Mouse (Mus musculus) heart, embryonic 13.5 days (tissue): ENCODE data around the gene Cep72. TPM values are rescaled to one million over a fixed set of nuclear protein-coding genes. Genes with fewer than 3 reads are reported as not detected.
"Not testable (repeated sequence)": the region's sequence is repeated elsewhere in the genome, so short reads cannot be mapped to it uniquely, and the experiment has no call there.

Experiments used
- ATAC-seq: fragments of 200-750 bp; cut with Nextera tagmentation; 2 replicates; pipeline ENCODE4 v1.8.0; 2017; ENCODE audit warnings: moderate TSS enrichment; ENCODE audit not compliant: insufficient number of reproducible peaks, low FRiP score, low TSS enrichment; ENCODE audit errors: extremely low read depth
- H3K27ac ChIP-seq: fragments of 300-500 bp; sonication (generic); replicated peaks from 2 replicates; pipeline ENCODE4 v1.5.1; 2015; ENCODE audit warnings: moderate library complexity, mild to moderate bottlenecking, inconsistent platforms
- H3K27me3 ChIP-seq: fragments of 300-500 bp; sonication (generic); replicated peaks from 2 replicates; pipeline ENCODE4 v1.6.1; 2015; ENCODE audit warnings: mild to moderate bottlenecking, inconsistent platforms
- H3K36me3 ChIP-seq: fragments of 300-500 bp; sonication (generic); 2 replicates; pipeline ENCODE4 v1.6.1; 2015; ENCODE audit warnings: mild to moderate bottlenecking, inconsistent platforms
- H3K4me1 ChIP-seq: fragments of 300-500 bp; sonication (generic); 2 replicates; pipeline ENCODE4 v1.6.1; 2015; ENCODE audit warnings: inconsistent platforms
- H3K4me2 ChIP-seq: fragments of 300-500 bp; sonication (generic); 2 replicates; pipeline ENCODE4 v1.6.1; 2015; ENCODE audit warnings: inconsistent platforms, mild to moderate bottlenecking, moderate library complexity
- H3K4me3 ChIP-seq: fragments of 300-500 bp; sonication (generic); 2 replicates; pipeline ENCODE4 v1.5.1; 2015; ENCODE audit warnings: moderate library complexity, mild to moderate bottlenecking, inconsistent platforms
- H3K9ac ChIP-seq: fragments of 300-500 bp; sonication (generic); 2 replicates; pipeline ENCODE4 v1.6.1; 2015; ENCODE audit warnings: inconsistent platforms, mild to moderate bottlenecking, moderate library complexity
- H3K9me3 ChIP-seq: fragments of 300-500 bp; sonication (generic); 2 replicates; pipeline ENCODE4 v1.6.1; 2016; ENCODE audit warnings: inconsistent platforms
- WGBS: fragments of 180-500 bp; shearing (Covaris S2); methylation state at CpG from one replicate; pipeline ENCODE4 v1.1.7; 2015; ENCODE audit warnings: mixed read lengths; 5-methylcytosine and 5-hydroxymethylcytosine counted together
- polyA plus RNA-seq: library from polyadenylated mRNA; unstranded; fragments of >200 nt; fragmentation: Nextera tagmentation; extraction: Ambion mirVana; gene quantifications from 2 replicates; pipeline ENCODE4 v1.2.1, GENCODE M21; 2015

The Cep72 gene
- polyA plus RNA-seq, 1 experiment from 2014 or later: 11.5 TPM

DNA sequence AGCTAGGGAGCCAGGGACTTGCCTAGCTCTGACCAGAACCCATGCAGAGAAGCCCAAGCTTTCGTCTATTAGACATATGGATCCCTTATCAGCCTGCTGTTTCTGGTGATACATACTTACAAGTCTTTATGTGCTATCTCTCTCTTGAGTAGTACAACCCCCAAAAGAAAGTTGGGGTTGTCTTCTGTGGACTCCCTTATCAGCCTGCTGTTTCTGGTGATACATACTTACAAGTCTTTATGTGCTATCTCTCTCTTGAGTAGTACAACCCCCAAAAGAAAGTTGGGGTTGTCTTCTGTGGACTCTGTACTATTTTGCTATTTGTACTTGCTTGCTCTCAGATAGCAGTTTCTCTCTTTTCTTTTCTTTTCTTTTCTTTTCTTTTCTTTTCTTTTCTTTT is 9.1 kb upstream of the Cep72 start:
- not testable (repeated sequence) for H3K4me2 ChIP-seq, ATAC-seq, H3K4me3 ChIP-seq, H3K27me3 ChIP-seq, H3K9ac ChIP-seq, H3K4me1 ChIP-seq, H3K9me3 ChIP-seq, H3K27ac ChIP-seq, H3K36me3 ChIP-seq
- 39% methylated on average over 1 of the region's 1 CpGs for whole genome bisulfite sequencing

DNA sequence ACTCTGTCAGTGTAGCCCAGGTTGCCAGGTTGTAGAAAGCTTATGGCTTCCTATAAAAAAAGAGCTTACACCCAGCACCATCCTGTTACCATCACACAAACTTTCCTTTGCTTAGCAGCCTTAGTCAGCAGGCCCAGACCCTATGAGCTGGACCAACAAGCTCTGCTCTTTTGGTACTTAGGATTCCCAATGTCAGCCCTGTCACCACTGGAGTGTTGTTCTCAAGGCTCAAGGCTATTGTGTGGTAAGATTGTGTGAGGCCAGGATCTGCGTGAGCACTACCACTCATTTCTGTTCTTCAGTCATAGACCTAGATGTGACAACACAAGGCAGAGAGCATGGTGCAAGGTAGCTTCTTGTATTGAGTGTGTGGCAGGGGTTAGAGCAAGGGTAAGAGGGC is 4.5 kb upstream of the Cep72 start:
- no peaks in the 10 kb centered on the region for H3K9me3 ChIP-seq
- ATAC-seq: no peak
- no peaks in the 10 kb centered on the region for H3K27me3 ChIP-seq
- no peak overlapping the region for H3K27ac ChIP-seq
- H3K9ac ChIP-seq: no peak overlapping the region
- WGBS: 72% methylated on average over 1 of the region's 1 CpGs
- no peak overlapping the region for H3K4me2 ChIP-seq
- H3K36me3 ChIP-seq: no peaks in the 10 kb centered on the region
- H3K4me1 ChIP-seq: no peaks in the 10 kb centered on the region
- H3K4me3 ChIP-seq: no peak overlapping the region

DNA sequence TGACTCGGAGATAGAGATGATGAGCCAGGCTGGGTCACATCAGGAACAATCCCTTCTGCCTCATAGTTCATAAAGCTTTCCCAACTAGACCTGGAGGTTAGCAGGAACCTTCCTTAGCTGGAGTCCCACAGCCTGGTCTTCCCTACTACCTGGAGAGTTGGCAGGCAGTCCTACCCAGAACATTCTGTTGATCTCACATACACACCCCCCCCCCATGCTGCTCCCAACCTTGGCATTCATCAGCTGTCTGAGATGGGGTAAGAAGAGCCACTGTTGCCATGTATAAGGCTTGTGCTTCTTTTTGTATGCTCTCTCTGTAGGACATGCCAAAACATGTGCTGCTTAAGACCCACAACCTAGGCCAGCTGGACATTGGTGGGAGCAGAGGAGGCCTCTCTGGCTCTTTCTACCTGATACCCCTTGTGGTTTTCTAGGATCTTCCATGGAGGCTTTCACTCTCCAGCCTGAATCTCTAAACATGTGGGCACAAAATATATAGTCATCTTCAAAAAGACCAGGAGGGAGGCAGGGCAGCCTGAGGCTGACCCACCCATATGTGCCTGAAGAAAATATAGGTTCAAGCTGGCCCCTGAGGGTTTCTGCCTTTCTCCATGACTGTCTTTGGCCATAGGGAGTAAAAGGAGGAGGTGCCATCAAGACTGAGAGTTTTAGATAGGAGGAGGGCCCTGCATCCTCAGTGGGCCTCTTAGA is 1.4 kb upstream of the Cep72 start:
- Histone ChIP-seq H3K27me3 (no peaks in the 10 kb centered on the region), H3K4me2 (no peak overlapping the region), H3K9me3 (no peaks in the 10 kb centered on the region), H3K27ac (no peak overlapping the region), H3K4me3 (no peak overlapping the region), H3K9ac (no peak overlapping the region), H3K36me3 (no peaks in the 10 kb centered on the region), H3K4me1 (peaks cover 7% of the 10 kb centered on the region)
- ATAC-seq: no peak
- WGBS: 71% methylated on average over 1 of the region's 1 CpGs

DNA sequence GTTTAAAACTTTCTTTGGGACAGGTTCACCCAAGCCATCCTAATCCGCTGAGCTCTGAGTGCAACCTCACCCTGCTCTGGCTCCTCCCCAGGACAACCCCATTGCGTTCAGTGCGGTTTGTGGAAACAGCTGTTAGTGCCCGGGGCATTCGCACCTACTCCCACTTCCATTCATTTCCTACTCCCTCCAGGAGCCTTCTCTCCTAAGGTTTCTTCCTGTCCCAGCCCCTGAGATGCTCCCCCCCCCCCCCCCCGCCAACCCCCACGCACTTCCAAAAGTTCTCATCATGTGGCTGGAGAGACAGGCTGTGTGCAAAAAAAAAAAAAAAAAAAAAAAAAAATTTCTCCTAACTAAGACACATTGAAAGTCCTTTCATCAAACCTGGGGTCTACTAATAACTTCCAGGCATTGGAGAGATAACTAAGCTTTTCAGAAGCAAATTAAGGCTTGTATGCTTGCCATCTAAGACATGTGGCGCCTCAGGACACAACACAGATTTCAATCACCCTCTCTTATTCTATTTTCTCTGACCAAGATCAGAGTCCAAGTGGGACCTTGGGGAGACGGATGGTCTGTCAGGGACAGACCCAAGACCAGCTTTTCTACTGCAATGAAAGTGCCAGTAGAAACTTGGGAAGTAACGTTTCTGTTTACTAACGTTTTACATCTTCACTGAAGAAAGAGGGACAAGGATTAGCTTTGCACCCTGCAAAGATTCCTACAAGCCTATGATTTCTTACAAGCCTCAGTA is 454 bp upstream of the Cep72 start:
- no peaks in the 10 kb centered on the region for H3K9me3 ChIP-seq
- 29% methylated on average over 9 of the region's 11 CpGs for WGBS
- H3K4me2 ChIP-seq: peak overlapping the region; percentile 73
- no peaks in the 10 kb centered on the region for H3K27me3 ChIP-seq
- H3K9ac ChIP-seq: peak overlapping the region; percentile 87
- no peak; the same call in 1 of the 2 replicates for ATAC-seq
- H3K4me1 ChIP-seq: peaks cover 7% of the 10 kb centered on the region
- peak overlapping the region; percentile 80 for H3K4me3 ChIP-seq
- H3K27ac ChIP-seq: 0 out of 2 replicates have a peak overlapping the region, but pooled peaks have one; percentile 88
- peaks cover 7% of the 10 kb centered on the region for H3K36me3 ChIP-seq

DNA sequence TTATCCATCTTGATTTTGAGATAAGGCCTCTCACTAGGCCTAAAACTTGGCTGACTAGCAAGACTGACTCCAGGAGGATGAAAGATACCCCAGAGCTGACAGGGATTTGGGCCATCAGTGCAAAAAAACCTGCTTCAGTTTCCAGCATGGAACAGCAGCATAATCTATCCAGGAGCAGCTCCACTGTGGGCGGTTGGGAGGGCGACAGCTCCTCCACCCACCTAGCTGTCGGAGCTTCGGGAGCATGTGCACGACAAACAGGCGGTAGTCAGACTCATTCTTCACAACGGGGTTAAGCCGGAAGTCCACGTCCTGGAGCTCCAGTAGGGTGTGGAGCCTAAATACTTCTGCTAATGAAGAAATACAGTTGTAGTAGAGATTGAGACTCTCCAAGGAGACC is 4.0 kb downstream of the Cep72 start:
- Histone ChIP-seq H3K9me3 (no peaks in the 10 kb centered on the region), H3K4me2 (no peak overlapping the region), H3K27me3 (no peaks in the 10 kb centered on the region), H3K9ac (no peak overlapping the region), H3K36me3 (peaks cover 34% of the 10 kb centered on the region), H3K4me1 (peaks cover 7% of the 10 kb centered on the region), H3K27ac (no peak overlapping the region), H3K4me3 (no peak overlapping the region)
- no peak for ATAC-seq
- 94% methylated on average over 9 of the region's 9 CpGs for WGBS

DNA sequence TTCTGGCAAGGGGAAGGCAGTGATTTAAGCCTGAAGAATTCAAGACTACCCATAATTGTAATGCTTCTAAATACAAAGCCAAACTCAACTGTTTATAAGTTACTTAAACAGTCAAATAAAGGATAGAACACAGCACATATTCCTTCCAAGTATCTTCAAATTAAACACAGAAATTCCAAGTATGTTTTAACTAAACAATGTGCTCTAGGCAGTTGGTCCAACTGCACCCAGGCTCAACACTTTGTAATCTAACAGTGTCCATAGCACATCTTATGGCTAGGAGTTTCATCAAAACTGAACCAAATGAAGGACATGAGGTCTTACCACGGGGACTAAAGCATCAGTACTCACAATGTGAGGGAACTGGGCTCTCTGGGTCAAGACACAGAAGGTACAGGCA is 5.9 kb downstream of the Cep72 start:
- Histone ChIP-seq H3K4me1 (peaks cover 4% of the 10 kb centered on the region), H3K27me3 (no peaks in the 10 kb centered on the region), H3K4me3 (no peak overlapping the region), H3K36me3 (peaks cover 53% of the 10 kb centered on the region), H3K9ac (no peak overlapping the region), H3K9me3 (no peaks in the 10 kb centered on the region), H3K4me2 (no peak overlapping the region), H3K27ac (no peak overlapping the region)
- 90% methylated on average over 1 of the region's 1 CpGs for WGBS
- no peak for ATAC-seq

DNA sequence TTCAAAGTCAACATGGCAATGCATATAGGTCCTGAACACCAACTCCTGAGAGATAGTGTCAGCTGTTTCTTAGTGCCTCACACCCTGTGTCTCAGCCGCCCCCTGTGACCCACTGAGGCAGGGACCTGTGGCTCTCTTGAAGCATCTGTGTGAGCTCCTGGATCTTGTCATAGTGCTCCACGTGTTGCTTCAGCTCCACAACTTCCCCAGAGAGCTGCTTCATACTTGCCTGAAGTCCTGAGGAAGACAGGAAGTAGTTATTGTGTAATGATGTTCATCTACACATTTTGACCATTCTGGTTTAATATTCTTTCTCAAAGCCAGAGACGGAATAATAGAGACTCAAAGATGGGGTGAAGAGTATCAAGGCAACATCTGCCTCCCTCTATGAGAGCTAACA is 22.2 kb downstream of the Cep72 start:
- peaks cover 75% of the 10 kb centered on the region for H3K36me3 ChIP-seq

DNA sequence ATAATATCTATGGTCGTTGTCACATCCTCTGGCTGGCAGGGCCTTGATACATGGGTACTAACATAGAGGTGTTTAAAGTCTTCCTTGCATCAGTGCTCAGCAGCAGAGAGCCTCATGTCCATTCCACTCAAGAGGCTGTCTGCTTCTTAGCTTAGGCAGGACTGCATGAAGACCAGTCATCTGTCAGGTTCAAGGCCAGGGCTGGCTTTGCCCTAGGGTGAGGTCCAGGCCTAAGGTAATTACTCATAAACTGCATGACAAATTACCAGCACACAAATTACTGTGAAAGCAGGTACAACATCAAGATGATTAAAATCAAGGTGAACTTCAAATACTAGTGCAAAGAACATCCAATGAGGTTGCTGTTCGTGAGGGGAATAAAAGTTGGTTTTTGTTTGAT is 26.3 kb downstream of the Cep72 start:
- Histone ChIP-seq H3K27me3 (no peaks in the 10 kb centered on the region), H3K9me3 (no peaks in the 10 kb centered on the region), H3K36me3 (peaks cover 48% of the 10 kb centered on the region), H3K4me2 (no peak overlapping the region), H3K4me1 (no peaks in the 10 kb centered on the region), H3K4me3 (no peak overlapping the region), H3K9ac (no peak overlapping the region), H3K27ac (no peak overlapping the region)
- no peak for ATAC-seq
- WGBS: 88% methylated on average over 2 of the region's 2 CpGs

More for the DNA sequence above, 22.2 kb downstream of the Cep72 start:
- Histone ChIP-seq H3K4me2 (no peak overlapping the region), H3K4me1 (no peaks in the 10 kb centered on the region), H3K9ac (no peak overlapping the region), H3K27ac (no peak overlapping the region), H3K4me3 (no peak overlapping the region), H3K9me3 (no peaks in the 10 kb centered on the region), H3K27me3 (no peaks in the 10 kb centered on the region)
- no peak for ATAC-seq
- 82% methylated on average over 3 of the region's 3 CpGs for WGBS

DNA sequence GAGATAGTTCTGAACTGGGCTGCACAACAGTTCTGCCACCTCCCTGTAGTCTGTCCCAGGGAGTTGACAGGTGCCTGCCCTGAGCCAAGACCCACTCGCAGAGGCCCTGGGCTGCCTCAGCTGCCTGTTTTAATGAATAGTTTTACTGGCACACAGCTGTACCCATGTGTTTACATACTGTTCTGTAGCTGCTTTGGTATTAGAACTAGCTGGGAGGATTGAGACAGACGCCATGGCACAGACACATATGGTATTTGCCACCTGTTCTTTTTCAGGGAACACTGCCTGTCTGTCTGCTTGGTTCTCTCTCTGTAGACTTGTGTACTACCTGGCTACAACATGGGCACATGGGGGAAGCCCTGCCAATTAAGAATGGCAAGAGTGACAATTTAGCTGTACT is 27.3 kb downstream of the Cep72 start:
- Histone ChIP-seq H3K4me2 (no peak overlapping the region), H3K9me3 (no peaks in the 10 kb centered on the region), H3K27me3 (no peaks in the 10 kb centered on the region), H3K4me1 (no peaks in the 10 kb centered on the region), H3K4me3 (no peak overlapping the region), H3K9ac (no peak overlapping the region), H3K36me3 (peaks cover 38% of the 10 kb centered on the region), H3K27ac (no peak overlapping the region)
- no peak for ATAC-seq
- WGBS: 70% methylated on average over 2 of the region's 2 CpGs

DNA sequence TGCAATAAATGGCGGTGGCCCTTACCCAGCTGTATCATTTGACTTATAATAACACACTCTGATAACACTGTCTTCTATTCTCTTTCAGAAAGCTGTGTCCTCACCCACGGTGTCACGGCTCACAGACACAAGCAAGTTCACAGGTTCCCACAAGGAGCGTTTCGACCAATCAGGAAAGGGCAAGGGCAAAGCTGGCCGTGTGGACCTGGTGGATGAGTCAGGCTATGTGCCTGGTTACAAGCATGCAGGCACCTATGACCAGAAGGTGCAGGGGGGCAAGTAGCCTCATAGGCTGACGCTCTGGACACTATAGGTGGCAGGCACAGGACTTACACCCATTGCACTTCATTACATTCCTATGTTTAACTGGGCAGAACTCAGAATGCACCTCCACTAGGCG is 31.0 kb downstream of the Cep72 start:
- peaks cover 15% of the 10 kb centered on the region for H3K36me3 ChIP-seq
- no peak overlapping the region for H3K27ac ChIP-seq
- ATAC-seq: no peak
- no peak overlapping the region for H3K9ac ChIP-seq
- H3K9me3 ChIP-seq: no peaks in the 10 kb centered on the region
- H3K4me2 ChIP-seq: no peak overlapping the region
- 76% methylated on average over 8 of the region's 8 CpGs for WGBS
- peaks cover 17% of the 10 kb centered on the region for H3K4me1 ChIP-seq
- no peak overlapping the region for H3K4me3 ChIP-seq
- H3K27me3 ChIP-seq: no peaks in the 10 kb centered on the region

DNA sequence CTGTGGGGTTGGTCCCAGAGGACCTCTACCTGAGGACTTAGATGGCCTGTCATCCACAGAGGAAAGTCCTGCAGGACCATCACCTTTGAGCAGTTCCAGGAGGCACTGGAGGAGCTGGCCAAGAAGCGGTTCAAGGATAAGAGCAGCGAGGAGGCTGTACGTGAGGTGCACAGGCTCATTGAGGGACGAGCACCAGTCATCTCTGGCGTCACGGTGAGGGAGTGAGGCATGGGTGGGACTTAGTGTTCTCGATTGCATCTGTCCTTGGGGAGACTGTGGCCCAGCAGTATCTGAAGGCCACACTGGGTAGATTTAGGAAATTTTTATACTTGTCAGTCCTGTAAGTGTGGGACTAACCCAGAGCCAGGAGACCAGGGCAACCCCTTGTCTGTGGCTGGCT is 31.4 kb downstream of the Cep72 start:
- WGBS: 81% methylated on average over 7 of the region's 7 CpGs
- no peaks in the 10 kb centered on the region for H3K27me3 ChIP-seq
- no peak for ATAC-seq
- no peak overlapping the region for H3K27ac ChIP-seq
- H3K9me3 ChIP-seq: no peaks in the 10 kb centered on the region
- H3K36me3 ChIP-seq: peaks cover 13% of the 10 kb centered on the region
- no peak overlapping the region for H3K4me3 ChIP-seq
- H3K9ac ChIP-seq: no peak overlapping the region
- H3K4me1 ChIP-seq: peaks cover 21% of the 10 kb centered on the region
- no peak overlapping the region for H3K4me2 ChIP-seq

DNA sequence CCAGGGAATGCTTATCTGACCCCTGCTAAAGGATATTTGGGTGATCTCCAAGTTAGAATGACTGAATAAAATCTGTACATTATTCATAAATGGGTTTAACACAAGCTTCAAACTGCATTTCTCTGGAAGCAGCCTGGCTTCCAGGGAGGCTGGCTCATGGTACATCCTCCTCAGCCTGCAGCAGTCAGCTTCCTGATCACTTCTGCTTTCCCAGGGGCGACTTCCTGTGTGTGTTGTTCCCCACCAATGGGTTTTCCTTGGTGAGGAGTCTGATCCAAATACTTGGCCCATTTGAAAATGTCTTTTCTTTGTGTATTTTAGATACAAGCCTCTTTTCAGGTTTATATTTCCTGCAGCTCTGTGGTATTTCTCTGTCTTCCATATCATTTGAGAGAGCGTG is 33.1 kb downstream of the Cep72 start:
- H3K4me3 ChIP-seq: no peak overlapping the region
- peaks cover 33% of the 10 kb centered on the region for H3K4me1 ChIP-seq
- no peak overlapping the region for H3K9ac ChIP-seq
- ATAC-seq: no peak
- 59% methylated on average over 2 of the region's 2 CpGs for WGBS
- no peaks in the 10 kb centered on the region for H3K9me3 ChIP-seq
- H3K36me3 ChIP-seq: peaks cover 11% of the 10 kb centered on the region; the same call in 1 of the 2 replicates
- H3K27me3 ChIP-seq: no peaks in the 10 kb centered on the region
- H3K27ac ChIP-seq: peak overlapping the region; percentile 8; the same call in 1 of the 2 replicates
- H3K4me2 ChIP-seq: no peak overlapping the region
